Mouse (Mus musculus): ENCODE data around the gene Ccdc149.

Gene Ccdc149

DNA sequence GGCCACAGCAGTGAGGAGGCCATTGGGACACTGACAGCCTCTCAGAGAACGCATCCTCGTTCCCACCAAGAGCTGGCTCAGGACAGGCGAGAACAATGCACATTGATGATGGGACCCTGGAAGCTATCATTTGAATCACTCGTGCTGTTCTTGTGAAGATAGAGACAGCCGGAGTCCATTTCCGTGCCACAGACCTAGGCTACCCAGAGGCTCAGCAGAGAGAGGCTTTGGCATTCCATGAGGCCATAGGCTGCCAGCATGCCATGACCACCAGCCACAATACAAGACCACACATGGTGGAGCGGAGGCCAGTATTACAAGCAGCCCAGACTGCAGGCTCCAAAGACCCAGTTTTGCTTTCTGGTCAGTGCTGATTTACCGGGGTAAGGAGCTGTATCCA, 88.5 kb downstream of the Ccdc149 start:
- ATAC-seq (ENCODE audit: low TSS enrichment) = no peak

DNA sequence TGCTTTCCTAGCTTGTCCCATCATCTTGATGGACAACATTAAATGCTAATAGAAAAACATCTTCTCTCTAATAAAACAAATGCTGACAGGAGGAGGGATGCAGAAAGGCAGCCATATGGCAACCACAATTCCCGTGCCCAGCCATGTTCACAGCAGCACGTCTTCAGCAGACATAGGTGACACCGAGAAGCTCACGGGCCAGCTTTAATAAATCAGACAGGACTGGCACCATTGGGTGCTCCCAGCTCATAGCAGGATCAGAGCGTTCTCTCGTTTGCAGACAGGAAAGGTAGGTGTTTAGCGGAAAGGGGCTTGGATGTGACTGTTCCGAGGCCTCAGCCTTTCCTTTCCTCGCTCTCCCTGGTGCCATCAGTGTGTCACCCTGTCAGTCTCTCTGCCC, 95.5 kb downstream of the Ccdc149 start:
- ATAC-seq (ENCODE audit: low TSS enrichment) = no peak

DNA sequence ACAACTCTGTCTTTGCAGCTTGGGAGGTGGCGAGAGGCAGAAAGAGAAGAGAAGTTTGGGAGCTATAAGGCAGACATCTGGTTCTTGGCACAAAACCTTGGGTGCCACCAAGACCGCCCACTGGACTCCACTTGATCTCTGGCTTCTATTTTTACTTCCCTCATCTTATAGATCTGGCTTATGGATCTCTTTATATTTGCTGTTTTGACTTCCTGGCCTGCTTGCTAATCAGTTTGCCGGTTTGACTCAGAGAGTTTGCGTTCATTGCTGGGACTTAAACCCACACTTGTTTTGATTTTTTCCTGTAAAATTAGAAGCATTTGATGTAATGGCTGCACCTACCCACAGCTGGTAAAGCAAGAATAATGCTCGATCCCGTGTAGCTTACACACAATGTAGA, 100.4 kb downstream of the Ccdc149 start:
- ATAC-seq (ENCODE audit: low TSS enrichment) = no peak

DNA sequence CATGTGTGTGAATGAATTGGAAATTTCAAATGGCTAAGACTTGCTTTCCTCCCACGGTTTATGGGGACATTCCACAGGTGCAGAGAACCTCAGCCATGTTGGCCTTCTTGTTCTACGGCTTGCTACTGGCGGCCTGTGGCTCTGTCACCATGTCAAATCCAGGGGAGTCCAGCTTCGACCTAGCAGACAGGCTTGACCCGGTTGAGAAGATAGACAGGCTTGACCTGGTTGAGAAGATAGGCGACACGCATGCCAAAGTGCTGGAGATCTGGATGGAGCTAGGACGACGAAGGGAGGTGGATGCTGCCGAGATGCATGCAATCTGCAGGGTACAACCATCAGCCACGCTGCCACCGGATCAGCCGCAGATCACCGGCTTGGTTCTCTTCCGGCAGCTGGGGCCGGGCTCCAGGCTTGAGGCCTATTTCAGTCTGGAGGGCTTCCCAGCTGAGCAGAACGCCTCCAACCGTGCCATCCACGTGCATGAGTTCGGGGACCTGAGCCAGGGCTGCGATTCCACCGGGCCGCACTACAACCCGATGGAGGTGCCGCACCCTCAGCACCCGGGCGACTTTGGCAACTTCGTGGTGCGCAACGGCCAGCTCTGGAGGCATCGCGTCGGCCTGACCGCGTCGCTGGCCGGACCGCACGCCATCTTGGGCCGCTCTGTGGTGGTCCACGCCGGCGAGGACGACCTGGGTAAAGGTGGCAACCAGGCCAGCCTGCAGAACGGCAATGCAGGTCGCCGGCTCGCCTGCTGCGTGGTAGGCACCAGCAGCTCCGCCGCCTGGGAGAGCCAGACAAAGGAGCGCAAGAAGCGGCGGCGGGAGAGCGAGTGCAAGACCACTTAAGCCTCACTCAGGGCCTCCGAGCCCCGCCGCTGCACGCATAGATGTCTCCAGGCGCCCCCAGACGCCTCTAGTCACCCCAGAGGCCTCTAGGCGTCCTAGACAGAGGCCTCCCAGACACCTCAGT, 103.2 kb downstream of the Ccdc149 start:
- no peak for ATAC-seq (ENCODE audit: low TSS enrichment)

DNA sequence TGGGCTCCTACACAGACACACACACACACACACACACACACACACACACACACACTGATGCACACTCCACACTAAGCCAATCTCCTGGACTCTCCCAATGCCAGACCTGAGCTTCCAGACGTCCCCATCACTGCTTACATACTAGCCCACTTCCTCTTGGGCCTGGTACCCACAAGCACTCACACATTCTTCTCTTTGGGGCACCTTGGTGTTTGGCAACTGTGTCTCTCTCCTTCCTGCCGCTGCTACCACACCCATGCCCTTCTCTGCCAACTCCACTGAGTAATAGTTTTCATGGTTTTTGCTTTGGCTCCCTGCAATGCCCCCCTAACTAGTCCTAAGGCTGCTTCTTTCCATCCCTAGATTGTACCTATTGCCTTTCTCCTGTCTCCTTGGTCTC, 104.7 kb downstream of the Ccdc149 start:
- no peak for ATAC-seq (ENCODE audit: low TSS enrichment)

DNA sequence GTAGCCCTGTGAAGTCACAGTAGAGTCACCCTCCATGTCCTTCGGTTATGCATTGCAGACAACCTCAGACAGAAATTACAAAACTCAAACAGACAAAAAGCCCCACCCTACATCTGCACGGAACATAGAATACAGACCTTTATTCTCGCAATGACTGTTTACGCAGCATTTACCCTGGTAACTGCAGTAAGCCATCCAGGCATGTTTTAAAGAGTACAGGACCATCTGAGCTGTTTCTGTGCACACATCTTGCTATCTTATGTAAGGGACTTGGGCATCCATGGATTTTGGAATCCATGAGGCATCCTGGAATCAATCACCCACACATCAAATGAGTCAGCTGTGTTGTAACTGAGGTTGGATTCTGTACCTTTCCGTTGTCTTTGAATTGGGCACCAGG, 105.4 kb downstream of the Ccdc149 start:
- peak; percentile 79 for ATAC-seq (ENCODE audit: low TSS enrichment)

DNA sequence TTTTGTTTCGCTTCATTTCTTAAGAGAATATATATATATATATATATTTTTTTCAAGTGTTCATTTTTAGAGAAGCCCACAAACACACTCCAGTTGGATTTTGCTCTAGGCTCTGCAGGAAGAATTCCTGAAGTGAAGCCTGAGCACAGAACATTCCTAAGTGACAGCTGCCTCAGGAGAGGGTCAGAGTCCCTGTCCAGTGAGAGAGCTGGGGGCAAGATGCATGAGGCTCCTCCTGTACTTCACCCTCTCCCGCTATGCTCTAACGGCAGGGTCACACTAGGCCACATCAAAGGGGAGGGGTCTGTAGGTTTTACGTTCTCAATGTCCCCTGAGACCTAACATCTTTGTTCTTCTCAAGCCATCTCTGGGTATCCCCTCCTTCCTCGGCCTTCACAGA, 106.8 kb downstream of the Ccdc149 start:
- ATAC-seq (ENCODE audit: low TSS enrichment) = no peak

DNA sequence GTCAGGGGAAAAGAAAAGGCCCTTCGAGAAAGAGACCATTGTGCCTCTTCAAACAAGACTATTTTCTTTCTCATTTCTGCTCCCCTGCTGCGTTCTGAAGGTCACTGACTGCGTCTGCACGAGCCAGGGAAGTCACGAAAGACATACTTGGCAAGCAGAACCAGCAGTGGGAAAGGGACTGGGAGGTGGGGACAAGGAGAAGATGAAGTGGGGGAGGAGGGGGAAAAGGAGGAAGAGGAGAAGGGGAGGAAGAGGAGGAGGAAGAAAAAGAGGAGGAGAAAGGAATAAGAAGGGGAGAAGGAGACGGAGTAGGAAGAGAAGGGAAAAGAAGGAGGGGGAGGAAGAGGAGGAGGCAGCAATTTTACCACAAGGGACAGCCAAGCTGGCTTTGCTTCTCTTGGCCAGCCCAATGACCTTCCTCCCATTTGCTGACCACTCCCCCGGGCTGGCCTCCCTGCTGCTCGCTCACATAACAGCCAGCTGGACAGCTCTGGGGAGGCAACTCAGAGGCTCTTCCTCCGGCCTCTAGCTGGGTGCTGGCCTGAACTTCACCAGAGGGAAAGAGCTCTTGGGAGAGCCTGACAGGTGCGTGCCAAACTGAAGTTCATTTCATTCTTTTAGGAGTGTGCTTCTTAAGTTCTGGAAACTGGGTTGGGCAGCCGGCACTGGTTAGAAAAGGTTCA, 107.7 kb downstream of the Ccdc149 start, which contains the start of gene Sod3:
Gene Sod3, plus strand, starts transcription at position 324 of the 683 bp plus-strand sequence.
- no peak for ATAC-seq (ENCODE audit: low TSS enrichment)

DNA sequence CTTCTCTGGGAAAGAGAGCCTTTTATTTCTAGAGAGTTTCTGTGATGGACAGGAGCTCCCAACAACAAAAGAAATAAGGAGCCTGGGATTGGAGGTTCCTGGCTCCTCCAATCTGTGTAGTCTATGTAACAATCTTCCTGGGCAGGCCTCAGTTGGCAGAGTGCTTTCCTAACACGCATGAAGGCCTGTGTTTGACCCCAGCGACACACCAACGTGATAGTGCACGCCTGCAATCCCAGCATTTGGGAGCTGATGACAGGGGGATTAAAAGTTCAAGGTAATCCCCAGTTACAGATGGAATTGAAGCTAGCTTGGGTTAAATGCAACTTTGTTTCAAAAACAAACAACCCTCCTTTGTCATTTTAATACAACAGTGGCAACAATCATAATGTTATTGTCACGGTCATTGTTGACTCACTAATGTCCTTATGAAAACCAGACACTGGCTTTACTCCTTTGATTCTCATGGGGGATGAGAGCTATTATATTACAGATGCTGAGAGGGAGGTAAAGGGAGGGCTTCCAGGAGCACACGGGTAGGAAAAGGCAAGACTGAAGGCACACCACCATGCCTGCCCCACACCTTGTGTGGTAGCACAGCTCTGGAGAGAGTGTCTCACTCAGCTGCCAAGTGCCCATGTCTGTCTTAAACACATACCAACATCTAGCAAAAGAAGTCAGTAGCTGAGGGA, 108.4 kb downstream of the Ccdc149 start:
- no peak for ATAC-seq (ENCODE audit: low TSS enrichment)

DNA sequence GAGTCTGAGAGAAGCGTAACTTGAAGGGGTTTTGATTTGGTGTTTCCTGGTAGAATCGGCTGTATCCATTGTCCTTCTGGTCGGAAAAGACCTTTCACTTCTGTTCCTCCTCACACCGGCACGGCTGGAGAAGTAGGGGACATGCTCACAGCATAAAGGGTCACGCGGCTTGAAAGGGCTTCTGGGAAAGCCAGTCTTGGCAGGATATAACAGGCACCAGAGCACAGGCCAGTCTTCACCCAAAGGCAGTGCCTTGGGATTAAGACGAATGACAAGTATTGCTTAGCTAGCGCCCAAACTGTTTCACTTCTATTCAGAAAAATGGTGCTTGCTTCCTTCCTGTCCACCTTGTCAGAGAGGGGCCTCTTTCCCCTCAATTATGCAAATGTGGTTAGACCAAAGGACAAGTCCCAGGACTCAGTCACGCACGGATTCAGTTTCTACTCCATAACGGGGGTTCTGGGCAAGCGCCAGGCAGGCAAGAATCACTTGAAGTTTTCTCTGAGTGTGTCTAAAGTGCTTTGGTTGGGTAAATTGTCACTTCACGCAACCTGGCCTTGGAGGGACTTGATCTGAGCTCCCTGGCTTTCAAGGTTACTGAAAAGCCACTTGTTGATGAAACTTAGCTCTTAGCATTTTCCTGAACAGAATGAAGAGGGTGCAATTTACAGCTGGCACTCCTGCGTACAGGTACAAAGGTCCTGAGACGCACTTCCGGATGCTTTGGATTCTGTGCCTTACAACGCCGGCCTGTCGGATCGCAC, 110.9 kb downstream of the Ccdc149 start:
- ATAC-seq (ENCODE audit: low TSS enrichment) = peak; percentile 62; the same call in 1 of the 2 replicates

DNA sequence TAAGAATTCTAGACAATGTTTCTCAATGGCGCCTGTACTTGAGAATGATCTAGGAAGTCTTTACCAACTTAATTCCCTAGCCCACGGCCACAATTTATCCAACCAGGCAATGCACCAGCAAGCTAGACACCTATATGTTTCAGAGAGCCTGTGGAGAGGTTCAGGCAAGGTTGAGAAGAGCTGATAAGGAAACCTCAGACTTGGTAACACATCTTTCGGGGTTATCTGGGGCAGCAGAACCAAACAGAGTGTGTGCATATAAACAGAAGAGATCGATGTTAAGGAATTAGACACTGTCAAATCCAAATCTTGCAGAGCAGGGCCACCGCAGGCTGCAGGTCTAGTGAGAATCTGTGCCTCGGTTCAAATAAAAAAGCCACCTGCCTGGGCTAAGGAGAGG, 113.2 kb downstream of the Ccdc149 start:
- ATAC-seq (ENCODE audit: low TSS enrichment) = no peak

DNA sequence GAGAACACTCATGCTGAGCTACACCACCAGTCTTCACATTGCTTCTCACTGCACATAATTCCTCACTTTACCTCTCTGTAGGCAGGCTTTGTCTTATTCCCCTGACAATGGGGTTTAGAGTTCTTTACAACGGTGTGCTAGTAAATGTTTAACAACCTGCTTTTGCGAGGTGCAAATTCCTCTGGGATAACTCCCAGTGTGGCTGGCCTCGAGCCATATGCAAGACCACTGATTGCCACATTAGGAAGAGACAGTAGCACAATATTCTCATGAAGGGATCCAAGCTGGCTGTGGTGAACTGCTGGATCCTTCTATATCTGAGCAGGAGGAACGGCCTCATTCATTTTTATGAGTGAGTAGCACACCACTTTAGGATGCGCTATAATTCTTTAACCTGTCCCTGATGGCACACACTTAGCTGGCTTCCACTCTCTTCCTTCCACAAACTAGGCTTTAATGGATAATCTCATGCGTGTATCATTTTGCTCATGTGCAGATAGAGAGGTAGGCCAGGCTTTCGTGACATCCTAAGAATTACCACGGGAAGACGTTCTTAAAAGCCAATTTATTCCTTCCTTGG, 114.1 kb downstream of the Ccdc149 start:
- no peak for ATAC-seq (ENCODE audit: low TSS enrichment)

DNA sequence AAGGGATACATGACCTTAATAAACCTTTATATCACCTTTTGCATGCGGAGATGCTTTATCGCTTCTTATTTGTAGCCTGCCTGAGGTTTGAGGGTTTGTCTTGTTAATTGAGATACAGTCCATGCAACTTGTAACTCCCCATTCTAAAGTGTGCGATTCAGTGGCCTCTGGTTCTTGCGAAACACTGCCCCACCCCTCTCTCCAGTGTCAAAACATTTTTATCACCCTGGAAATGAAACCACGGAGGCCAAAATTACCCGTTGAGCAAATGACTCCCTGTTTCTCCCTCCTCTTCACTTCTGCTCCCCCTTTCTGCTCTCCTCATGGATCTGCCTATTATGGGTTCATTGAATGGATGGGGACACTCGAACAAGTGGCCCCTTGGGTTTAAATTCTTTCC, 115.7 kb downstream of the Ccdc149 start:
- ATAC-seq (ENCODE audit: low TSS enrichment) = no peak

DNA sequence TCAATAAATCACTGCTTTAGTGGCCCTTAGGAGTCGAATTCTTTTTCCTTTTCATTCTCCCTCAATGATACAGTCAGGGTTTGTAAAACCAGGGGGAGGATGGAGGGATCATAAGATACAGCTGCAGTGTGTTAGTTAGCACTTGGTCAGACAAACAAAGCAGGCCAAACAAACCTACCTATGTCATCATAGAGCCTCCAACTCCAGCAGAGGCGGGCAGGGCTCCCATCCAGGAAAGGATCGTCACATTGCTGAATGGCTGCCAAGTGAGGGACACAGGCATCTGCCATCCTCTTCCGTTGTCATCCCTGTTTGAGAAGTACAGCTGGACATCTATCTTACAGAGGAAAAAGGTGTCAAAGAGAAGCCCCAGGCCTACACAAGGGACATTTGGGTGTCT, 116.9 kb downstream of the Ccdc149 start:
- ATAC-seq (ENCODE audit: low TSS enrichment) = no peak; the same call in 1 of the 2 replicates

DNA sequence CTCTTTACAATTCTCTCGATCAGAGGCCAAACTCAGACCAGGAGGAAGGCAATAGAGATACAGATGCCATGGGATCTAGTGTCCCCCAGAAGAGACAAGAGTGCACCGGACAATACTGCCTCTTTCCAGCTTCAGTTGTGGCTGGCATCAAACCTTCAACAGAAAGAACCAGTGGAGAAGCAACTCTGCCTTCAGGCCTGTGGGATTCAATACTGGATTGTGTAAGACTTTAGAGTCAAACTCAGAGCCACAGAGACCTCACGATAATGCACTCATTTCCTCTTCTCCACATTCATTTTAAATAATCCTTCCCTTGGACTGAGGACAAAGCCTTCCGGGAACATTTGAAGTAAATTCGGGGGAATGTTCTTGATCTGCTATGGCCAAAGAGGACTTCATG, 118.6 kb downstream of the Ccdc149 start:
- ATAC-seq (ENCODE audit: low TSS enrichment) = no peak

DNA sequence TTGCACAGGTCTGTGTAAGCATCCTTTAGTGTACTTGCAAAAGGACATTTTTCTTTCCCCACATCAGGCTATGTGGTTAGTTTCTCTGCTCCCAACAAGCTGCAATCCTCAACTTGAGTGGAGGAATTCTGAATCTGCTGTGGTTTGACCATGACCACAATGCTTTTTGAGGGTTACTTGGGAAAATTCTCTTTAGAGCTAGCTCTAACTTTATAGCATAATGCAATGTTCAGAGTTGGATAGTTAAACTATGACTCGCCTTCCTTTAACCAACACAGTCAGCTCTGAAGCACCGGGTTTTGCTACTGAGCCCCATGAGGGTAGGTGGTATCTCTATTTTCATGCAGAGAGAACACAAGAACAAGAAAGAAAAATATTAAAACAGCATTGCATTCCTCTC, 119.8 kb downstream of the Ccdc149 start:
- no peak for ATAC-seq (ENCODE audit: low TSS enrichment)

DNA sequence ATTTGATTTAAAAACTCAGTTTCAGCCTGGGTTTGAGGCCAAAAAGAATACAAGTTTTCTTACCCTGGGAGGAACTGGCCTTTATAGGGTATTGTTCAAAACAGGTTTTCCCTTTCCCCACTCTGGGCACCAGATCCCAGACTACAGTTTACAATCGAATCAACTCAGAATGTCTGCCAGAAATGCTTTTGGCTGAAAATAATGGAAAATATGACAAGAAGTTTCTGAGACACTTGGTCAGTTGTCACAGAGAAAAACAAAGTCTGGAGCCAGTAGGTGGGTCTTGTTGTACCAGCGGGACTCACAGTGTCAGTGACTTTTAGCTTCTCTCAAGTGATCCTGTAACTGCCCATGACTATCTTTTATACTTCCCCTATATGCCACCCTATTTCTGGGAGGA, 120.9 kb downstream of the Ccdc149 start:
- ATAC-seq (ENCODE audit: low TSS enrichment) = no peak

DNA sequence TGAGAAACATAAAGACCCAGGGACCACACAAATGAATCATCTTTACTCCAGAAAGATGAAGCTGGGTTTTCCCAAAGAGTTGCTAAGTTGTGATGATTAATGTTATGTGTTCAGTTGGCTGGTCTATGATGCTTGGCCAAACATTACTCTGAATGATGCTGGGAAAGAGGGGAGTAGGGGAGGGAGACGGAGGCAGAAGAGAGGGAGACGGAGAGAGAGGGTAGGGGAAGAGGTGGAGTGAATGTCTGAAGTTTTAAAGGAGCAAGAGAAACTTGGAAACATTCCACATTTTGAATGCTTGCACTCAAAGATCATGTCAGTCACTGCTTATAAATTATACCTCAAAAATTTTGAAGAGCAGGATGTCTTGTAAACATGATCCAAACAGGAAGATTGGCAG, 124.4 kb downstream of the Ccdc149 start:
- ATAC-seq (ENCODE audit: low TSS enrichment) = no peak

DNA sequence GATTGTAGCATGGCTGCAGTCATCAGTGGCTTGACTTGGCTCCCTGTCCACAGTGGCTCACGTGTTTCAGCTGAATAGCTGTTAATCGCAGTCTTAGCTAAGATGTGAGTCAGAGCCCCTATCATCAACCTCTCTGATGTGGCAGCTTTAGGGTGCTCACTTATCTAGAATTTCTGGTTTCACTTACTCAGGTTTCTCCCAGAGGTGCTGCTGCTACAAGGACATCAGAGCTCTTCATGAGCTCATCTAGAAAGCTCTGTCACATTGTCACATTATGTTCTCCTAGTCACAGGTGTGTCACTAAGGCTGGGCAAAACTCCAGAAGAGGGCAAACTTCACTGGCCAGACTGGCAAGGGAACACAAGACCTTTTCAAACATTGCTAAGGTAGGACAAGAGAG, 132.2 kb downstream of the Ccdc149 start:
- ATAC-seq (ENCODE audit: low TSS enrichment) = no peak

DNA sequence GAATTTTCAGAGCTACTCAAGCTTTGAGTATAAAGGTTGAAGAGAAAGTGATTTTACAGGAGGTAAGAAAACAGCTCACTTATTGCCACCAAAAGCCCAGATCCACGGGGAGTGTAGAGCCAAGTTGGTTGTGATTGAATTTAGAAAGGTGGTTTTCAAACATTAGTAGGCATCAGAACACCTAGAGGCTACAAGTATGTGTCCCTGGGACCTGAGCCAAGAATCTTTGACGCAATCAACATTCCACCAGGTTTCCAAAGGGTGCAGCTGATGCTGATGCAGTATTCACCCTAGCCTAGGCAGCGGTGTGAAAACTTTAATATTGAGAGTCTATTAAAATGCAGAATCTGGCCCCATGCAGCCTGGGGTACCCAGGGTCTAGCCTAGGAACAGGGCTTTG, 135.7 kb downstream of the Ccdc149 start:
- ATAC-seq (ENCODE audit: low TSS enrichment) = no peak

DNA sequence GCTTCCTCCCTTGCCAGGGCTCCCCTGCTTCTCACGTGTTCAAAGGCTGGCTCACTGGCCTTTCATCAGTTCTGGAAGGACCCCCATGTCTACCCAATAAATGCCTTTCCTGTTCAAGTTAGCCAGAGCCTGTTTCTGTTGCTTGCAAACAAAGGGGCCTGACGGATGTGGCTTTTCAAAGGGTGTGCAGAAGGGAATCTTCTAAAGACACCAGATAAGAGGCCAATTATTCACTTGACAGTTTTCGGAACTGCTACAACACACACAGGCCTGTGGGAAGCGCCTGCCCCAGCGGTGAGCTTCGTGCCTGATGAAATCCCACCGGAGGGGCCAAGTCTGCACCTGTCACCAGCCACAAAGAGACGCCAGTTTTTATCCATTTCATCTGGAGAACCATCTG, 139.2 kb downstream of the Ccdc149 start:
- no peak for ATAC-seq (ENCODE audit: low TSS enrichment)
